In the genomic region with DNA sequence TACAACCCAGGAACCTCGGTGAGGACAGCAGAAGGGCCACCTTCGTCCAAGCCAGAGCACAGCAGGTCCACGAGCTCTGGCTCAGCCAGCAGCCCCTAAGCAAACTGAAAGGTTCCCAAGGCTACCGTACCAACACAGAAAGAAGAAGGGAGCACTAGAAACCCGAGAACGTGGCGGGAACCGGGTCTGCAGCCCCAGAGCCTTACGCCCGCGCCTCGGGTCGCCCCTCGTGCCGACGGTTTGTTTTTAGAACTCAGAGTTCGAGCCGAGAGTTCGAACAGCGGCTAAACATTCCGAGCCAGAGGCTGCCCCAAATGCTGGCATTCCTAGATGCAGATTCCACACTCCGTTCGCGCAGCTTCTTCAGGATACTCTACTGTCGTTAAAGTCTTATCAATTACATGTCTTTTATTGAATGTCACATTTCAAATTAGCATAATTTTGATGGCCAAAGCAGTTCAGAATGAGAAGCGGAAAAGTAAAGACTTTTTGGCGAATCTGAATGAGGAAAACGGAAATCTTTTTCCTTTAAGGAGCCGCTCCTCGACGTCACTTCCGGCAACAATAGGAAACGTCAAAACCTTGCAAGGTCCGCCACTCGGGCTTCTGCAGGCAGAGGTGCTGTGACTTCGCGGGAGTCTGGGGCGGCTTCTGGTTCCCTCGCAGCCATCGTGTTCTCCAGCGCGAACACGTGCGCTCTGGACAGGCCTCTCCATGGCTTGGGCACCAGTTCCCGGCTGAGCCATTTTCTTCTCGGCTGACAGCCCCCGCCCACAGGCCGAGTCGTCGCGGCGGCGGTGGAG, we compare ENCODE assay signal across 8 mouse cellular contexts. TPM values are rescaled to one million over a fixed set of nuclear protein-coding genes. Genes with fewer than 3 reads are reported as not detected.
DNase-seq lines count a peak whose midpoint lies in the region; ATAC-seq and TF ChIP-seq lines count a peak whose summit lies in the region.

A gene (minus strand): TSS at position 490 of the 803 bp plus-strand sequence.
A gene (plus strand): TSS at position 533 of the 803 bp plus-strand sequence.

- peak; percentile 91 for DNase-seq in MEL (ENCODE audit: low read depth, low spot score)
- DNase-seq in cerebellum, adult 2 months = peak; percentile 86 to 87
- peak; percentile 96 for DNase-seq in forebrain, postnatal 0 days
- DNase-seq in heart, postnatal 4 days = peak; percentile 78
- DNase-seq in layer of hippocampus, adult 8-10 months (ENCODE audit: low spot score in 2 of 2) = peak; percentile 76 to 78
- peak; percentile 57 for DNase-seq in ovary, adult 18-20 months (ENCODE audit: low spot score)
- DNase-seq in thymus, postnatal 0 days (ENCODE audit: low spot score) = peak; percentile 91

- H3K4me2 ChIP-seq in forebrain, postnatal 0 days (ENCODE audit: low read depth) = peak within 1 kb of the TSS; percentile 50
- peak within 1 kb of the TSS; percentile 69 for H3K4me2 ChIP-seq in lung, embryonic 15.5 days

- no peak for TF ChIP-seq RAD21 in MEL (IDR thresholded peaks at IDR 0.05; ENCODE audit: low read depth, low read length)

- no peaks in the 10 kb centered on the region for H3K27me3 ChIP-seq in MEL (ENCODE audit: control insufficient read depth in 1 of 2, insufficient read depth in 2 of 2, low read length in 2 of 2)
- no peaks in the 10 kb centered on the region for H3K27me3 ChIP-seq in cerebellum, adult 2 months (ENCODE audit: control insufficient read depth, insufficient read depth, low read length)
- no peaks in the 10 kb centered on the region for H3K27me3 ChIP-seq in forebrain, postnatal 0 days (ENCODE audit: insufficient read depth, low read length)
- no peaks in the 10 kb centered on the region for H3K27me3 ChIP-seq in lung, embryonic 15.5 days

- peak; percentile 89 for ATAC-seq in forebrain, postnatal 0 days
- ATAC-seq in lung, embryonic 15.5 days (ENCODE audit: borderline replicate concordance, extremely low read depth, low FRiP score, low TSS enrichment) = peak; percentile 87

- H3K79me2 ChIP-seq in MEL (ENCODE audit: control insufficient read depth, insufficient read depth, low read length, poor library complexity) = peaks cover 19% of the 10 kb centered on the region

- H3K9me3 ChIP-seq in MEL (replicated peaks; ENCODE audit: insufficient read depth, low read length) = no peaks in the 10 kb centered on the region
- no peaks in the 10 kb centered on the region for H3K9me3 ChIP-seq in forebrain, postnatal 0 days (ENCODE audit: low read length)
- H3K9me3 ChIP-seq in lung, embryonic 15.5 days = no peaks in the 10 kb centered on the region

- H3K4me1 ChIP-seq in MEL (ENCODE audit: control insufficient read depth in 1 of 2, insufficient read depth in 2 of 2, low read length in 2 of 2) = peaks cover 0 to 3% of the 10 kb centered on the region in 2 experiments; a peak in 1 of 4 replicates
- peaks cover 3% of the 10 kb centered on the region for H3K4me1 ChIP-seq in cerebellum, adult 2 months (ENCODE audit: control insufficient read depth, insufficient read depth, low read length)
- peaks cover 9% of the 10 kb centered on the region; the same call in 1 of the 2 replicates for H3K4me1 ChIP-seq in forebrain, postnatal 0 days (ENCODE audit: insufficient read depth)
- H3K4me1 ChIP-seq in lung, embryonic 15.5 days = peaks cover 8% of the 10 kb centered on the region

- no peak for TF ChIP-seq CTCF in MEL (IDR thresholded peaks at IDR 0.05 in 2 of 3, conservative IDR thresholded peaks at IDR 0.05 in 1 of 3; ENCODE audit: control insufficient read depth in 1 of 3, insufficient read depth in 1 of 3, low read depth in 2 of 3, low read length in 3 of 3, poor library complexity in 1 of 3, severe bottlenecking in 1 of 3)
- no peak for TF ChIP-seq CTCF in cerebellum, adult 2 months (IDR thresholded peaks at IDR 0.05; ENCODE audit: borderline replicate concordance, insufficient read depth, low read depth, low read length)
- no peak for TF ChIP-seq CTCF in forebrain, postnatal 0 days (IDR thresholded peaks at IDR 0.05; ENCODE audit: low read depth)

- H3K9ac ChIP-seq in MEL (ENCODE audit: control insufficient read depth, low read depth, low read length, poor library complexity, severe bottlenecking) = peak within 1 kb of the TSS; percentile 99
- peak within 1 kb of the TSS; percentile 72 for H3K9ac ChIP-seq in forebrain, postnatal 0 days
- peak within 1 kb of the TSS; percentile 89 for H3K9ac ChIP-seq in lung, embryonic 15.5 days

- TF ChIP-seq POLR2A in MEL (IDR thresholded peaks at IDR 0.05; ENCODE audit: control insufficient read depth in 1 of 2, insufficient read depth in 1 of 2, low read depth in 1 of 2, low read length in 2 of 2, poor library complexity in 1 of 2) = peak in 1 of 2 experiments; percentile 49; a peak in 1 of 4 replicates
- TF ChIP-seq POLR2A in cerebellum, adult 2 months (IDR thresholded peaks at IDR 0.05; ENCODE audit: borderline replicate concordance, insufficient read depth, low read length) = peak; percentile 69; the same call in 1 of the 2 replicates

- peak within 1 kb of the TSS; percentile 94 for H3K27ac ChIP-seq in MEL (ENCODE audit: control insufficient read depth, low read depth, low read length)
- H3K27ac ChIP-seq in cerebellum, adult 2 months (ENCODE audit: insufficient read depth, low read length) = peak within 1 kb of the TSS; percentile 79
- H3K27ac ChIP-seq in forebrain, postnatal 0 days (ENCODE audit: low read depth, low read length) = peak within 1 kb of the TSS; percentile 91
- peak within 1 kb of the TSS; percentile 77 for H3K27ac ChIP-seq in lung, embryonic 15.5 days

- TF ChIP-seq EP300 in MEL (IDR thresholded peaks at IDR 0.05; ENCODE audit: low read depth in 1 of 2, low read length in 2 of 2) = no peak

- under 1% methylated on average over 53 of the region's 53 CpGs for WGBS in cerebellum, adult 2 months
- WGBS in forebrain, postnatal 0 days = under 1% methylated on average over 53 of the region's 53 CpGs
- under 1% methylated on average over 53 of the region's 53 CpGs for WGBS in lung, embryonic 15.5 days

- H3K36me3 ChIP-seq in MEL (ENCODE audit: control insufficient read depth in 1 of 2, insufficient read depth in 2 of 2, low read length in 2 of 2) = peaks cover 0 to 11% of the 10 kb centered on the region in 2 experiments; a peak in 2 of 4 replicates
- 0 out of 2 replicates have a peak, but pooled peaks cover 4% of the 10 kb centered on the region for H3K36me3 ChIP-seq in forebrain, postnatal 0 days (ENCODE audit: insufficient read depth)
- H3K36me3 ChIP-seq in lung, embryonic 15.5 days = no peaks in the 10 kb centered on the region

- H3K4me3 ChIP-seq in MEL (ENCODE audit: control insufficient read depth in 1 of 2, insufficient read depth in 1 of 2, low read depth in 2 of 2, low read length in 2 of 2) = peak within 1 kb of the TSS; percentile 86 to 90
- peak within 1 kb of the TSS; percentile 83 for H3K4me3 ChIP-seq in cerebellum, adult 2 months (replicated peaks; ENCODE audit: insufficient read depth, low read depth, low read length)
- H3K4me3 ChIP-seq in forebrain, postnatal 0 days (ENCODE audit: low read depth, low read length) = peak within 1 kb of the TSS; percentile 81
- peak within 1 kb of the TSS; percentile 94 for H3K4me3 ChIP-seq in lung, embryonic 15.5 days

TF ChIP-seq in MEL, 35 proteins besides CTCF, POLR2A, EP300 and RAD21 (continues in another document):
- TF ChIP-seq SIN3A (IDR thresholded peaks at IDR 0.05; ENCODE audit: low read length) (peak; percentile 95), ETS1 (IDR thresholded peaks at IDR 0.05; ENCODE audit: low read depth, low read length) (no peak), TBP (IDR thresholded peaks at IDR 0.05; ENCODE audit: low read depth, low read length) (peak; percentile 62), ZMIZ1 (IDR thresholded peaks at IDR 0.05; ENCODE audit: low read depth, low read length) (0 out of 2 replicates have a peak, but pooled peaks have one; percentile 12), MAX (IDR thresholded peaks at IDR 0.05; ENCODE audit: low read length) (peak; percentile 55; the same call in 1 of the 2 replicates), ZKSCAN1 (IDR thresholded peaks at IDR 0.05; ENCODE audit: low read depth, low read length) (no peak), ELF1 (IDR thresholded peaks at IDR 0.05; ENCODE audit: low read depth, low read length) (peak; percentile 82; the same call in 1 of the 2 replicates), E2F4 (IDR thresholded peaks at IDR 0.05; ENCODE audit: borderline replicate concordance, low read depth, low read length) (peak; percentile 26; the same call in 1 of the 2 replicates), TCF12 (IDR thresholded peaks at IDR 0.05; ENCODE audit: low read depth, low read length) (peak; percentile 6; the same call in 1 of the 2 replicates), NELFE (IDR thresholded peaks at IDR 0.05; ENCODE audit: low read depth, low read length) (peak; percentile 39), ZC3H11A (IDR thresholded peaks at IDR 0.05; ENCODE audit: low read depth, low read length) (peak; percentile 100), HCFC1 (IDR thresholded peaks at IDR 0.05; ENCODE audit: low read depth, low read length) (peak; percentile 89), MYC (IDR thresholded peaks at IDR 0.05; ENCODE audit: low read depth, low read length) (peak; percentile 65)

RNA-seq across cellular contexts. Expression of the first gene that starts in this region (rescaled TPM):
- total RNA-seq in MEL (2012; rRNA removed) = 22.7 and 28.0 TPM in 2 replicates
- polyA plus RNA-seq in MEL (2012; ENCODE audit: insufficient read depth in 1 of 2, insufficient read length in 2 of 2, low read depth in 1 of 2, low replicate concordance in 2 of 2, missing spikeins in 1 of 2) = 10 to 100 TPM in 1 of 2 experiments, not detected in 1; 18.6 TPM
- polyA plus RNA-seq in cerebellum, adult 2 months (2012; rRNA removed) = 22.3 and 24.8 TPM in 2 replicates
- total RNA-seq in forebrain, postnatal 0 days (2014; rRNA removed) = 33.8 and 38.9 TPM in 2 replicates
- 19.9 and 20.0 TPM in 2 replicates for polyA plus RNA-seq in forebrain, postnatal 0 days (2015; fragmentation: Nextera tagmentation; extraction: Ambion mirVana)
- 10 to 100 TPM; 18.7 to 22.1 TPM for total RNA-seq in heart, postnatal 4 days (2021)
- 10 to 100 TPM; 20.6 to 26.9 (median 24.8) TPM for total RNA-seq in layer of hippocampus, adult 8-10 months (2022)
- polyA plus RNA-seq in lung, embryonic 15.5 days (2015; fragmentation: Nextera tagmentation; extraction: Ambion mirVana) = 34.7 and 35.8 TPM in 2 replicates
- 45.3 and 47.9 TPM in 2 replicates for polyA plus RNA-seq in thymus, postnatal 0 days (2015; fragmentation: Nextera tagmentation; extraction: Ambion mirVana)

RNA-seq across cellular contexts. Expression of the second gene that starts in this region (rescaled TPM):
- total RNA-seq in MEL (2012; rRNA removed) = 17.0 and 21.3 TPM in 2 replicates
- polyA plus RNA-seq in MEL (2012; ENCODE audit: insufficient read depth in 1 of 2, insufficient read length in 2 of 2, low read depth in 1 of 2, low replicate concordance in 2 of 2, missing spikeins in 1 of 2) = 10 to 100 TPM in 1 of 2 experiments, not detected in 1; 28.8 TPM
- polyA plus RNA-seq in cerebellum, adult 2 months (2012; rRNA removed) = 40.9 and 48.7 TPM in 2 replicates
- 25.5 and 32.5 TPM in 2 replicates for total RNA-seq in forebrain, postnatal 0 days (2014; rRNA removed)
- 35.1 and 42.7 TPM in 2 replicates for polyA plus RNA-seq in forebrain, postnatal 0 days (2015; fragmentation: Nextera tagmentation; extraction: Ambion mirVana)
- 10 to 100 TPM; 33.5 to 33.8 TPM for total RNA-seq in heart, postnatal 4 days (2021)
- total RNA-seq in layer of hippocampus, adult 8-10 months (2022) = 10 to 100 TPM; 22.4 to 32.3 (median 29.8) TPM
- 36.9 and 39.6 TPM in 2 replicates for polyA plus RNA-seq in lung, embryonic 15.5 days (2015; fragmentation: Nextera tagmentation; extraction: Ambion mirVana)
- polyA plus RNA-seq in thymus, postnatal 0 days (2015; fragmentation: Nextera tagmentation; extraction: Ambion mirVana) = 63.2 and 65.9 TPM in 2 replicates

Comparison
In these comparisons a context has a peak if more than half of its experiments do, and no peak if none do; other contexts are left out.
1. Peak in every context shown above with its lines: DNase-seq, ATAC-seq, H3K4me3 ChIP-seq and H3K27ac ChIP-seq.